Mouse (Mus musculus): ENCODE results near the gene Orai3.

DNA sequence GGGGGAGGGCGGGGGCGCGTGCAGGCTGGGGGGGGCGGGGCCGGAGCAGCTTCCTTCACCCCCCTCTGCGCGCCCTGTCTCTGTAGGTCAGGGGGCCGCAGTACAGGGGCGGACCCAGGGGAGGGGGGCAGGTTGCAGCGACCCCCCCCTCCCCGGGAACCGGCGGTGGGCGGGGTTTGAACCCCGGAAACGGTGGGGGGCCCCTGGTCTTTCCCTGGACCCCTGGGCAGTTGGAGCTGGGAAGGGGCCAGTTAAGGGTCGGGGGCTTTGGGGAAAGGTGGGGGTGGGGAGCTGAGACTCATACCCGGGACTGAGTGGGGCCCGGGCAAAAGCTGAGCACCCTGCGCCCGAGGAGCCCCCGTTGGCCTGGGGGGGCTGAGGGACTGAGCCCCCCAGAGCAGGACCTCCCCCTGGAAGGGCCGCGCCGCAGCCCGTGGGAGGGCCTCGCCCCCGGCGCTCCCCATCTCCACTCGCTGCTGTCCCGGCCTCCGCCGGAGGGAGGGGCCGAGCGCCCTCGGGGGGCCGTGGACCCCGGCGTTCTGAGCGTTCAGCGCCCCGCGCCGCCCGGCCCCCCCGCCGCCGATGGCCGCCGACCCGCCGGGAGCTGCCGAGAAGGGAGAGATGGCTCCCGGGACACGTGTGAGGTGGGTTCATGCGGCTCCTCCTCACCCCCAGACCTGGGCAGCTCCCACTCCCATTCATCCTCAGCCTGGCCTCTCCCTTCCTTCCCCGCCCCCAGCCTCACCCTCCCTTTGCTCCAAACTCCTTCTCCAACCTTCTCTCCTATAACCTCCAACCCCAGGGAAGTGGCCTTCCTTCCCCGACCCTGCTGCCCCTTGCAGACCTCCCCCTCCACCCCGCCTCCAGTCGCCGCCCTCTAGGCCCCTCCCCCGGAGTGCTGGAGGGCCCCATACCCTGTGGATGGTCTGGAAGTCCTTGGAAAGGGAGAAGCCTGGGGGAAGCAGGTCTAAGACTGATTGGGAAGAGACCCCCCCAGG, 22.8 kb upstream of the Orai3 start:
- TF ChIP-seq POLR2A (IDR thresholded peaks at IDR 0.05; ENCODE audit: extremely low read depth, insufficient read depth, low read length) (no peak), CTCF (IDR thresholded peaks at IDR 0.05; ENCODE audit: low read depth, low read length) (no peak)
